Mouse (Mus musculus): ENCODE results near the gene Oxnad1.
"Not testable (repeated sequence)": the region's sequence is repeated elsewhere in the genome, so short reads cannot be mapped to it uniquely, and the experiment has no call there.

The Oxnad1 gene

DNA sequence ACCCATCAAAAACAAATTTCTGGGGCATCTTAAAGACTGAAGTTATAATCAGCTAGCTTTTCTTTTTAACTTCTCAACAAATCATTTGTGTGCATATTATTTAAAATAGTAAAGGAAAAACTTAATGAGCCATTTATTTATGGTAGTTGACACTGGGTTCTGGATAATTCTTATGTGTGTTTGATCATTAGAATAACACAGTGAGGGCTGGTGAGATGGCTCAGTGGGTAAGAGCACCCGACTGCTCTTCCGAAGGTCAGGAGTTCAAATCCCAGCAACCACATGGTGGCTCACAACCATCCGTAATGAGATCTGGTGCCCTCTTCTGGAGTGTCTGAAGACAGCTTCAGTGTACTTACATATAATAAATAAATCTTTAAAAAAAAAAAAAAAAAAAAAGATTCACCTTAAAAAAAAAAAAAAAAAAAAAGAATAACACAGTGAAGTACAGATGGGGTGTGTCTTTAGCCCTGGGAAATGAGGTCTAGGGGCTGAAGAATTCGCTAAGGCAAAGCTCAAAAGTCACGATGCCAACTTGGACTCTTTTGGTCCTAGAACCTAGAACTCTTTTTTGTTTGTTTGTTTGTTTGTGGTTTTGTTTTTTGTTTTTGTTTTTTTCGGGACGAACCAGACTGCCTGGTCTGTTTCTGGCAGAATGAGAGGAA is 2.5 kb downstream of the Oxnad1 start:
- in situ Hi-C loops (cut with MboI; ENCODE audit: low sequenced_read_pairs), result not testable (repeated sequence)

DNA sequence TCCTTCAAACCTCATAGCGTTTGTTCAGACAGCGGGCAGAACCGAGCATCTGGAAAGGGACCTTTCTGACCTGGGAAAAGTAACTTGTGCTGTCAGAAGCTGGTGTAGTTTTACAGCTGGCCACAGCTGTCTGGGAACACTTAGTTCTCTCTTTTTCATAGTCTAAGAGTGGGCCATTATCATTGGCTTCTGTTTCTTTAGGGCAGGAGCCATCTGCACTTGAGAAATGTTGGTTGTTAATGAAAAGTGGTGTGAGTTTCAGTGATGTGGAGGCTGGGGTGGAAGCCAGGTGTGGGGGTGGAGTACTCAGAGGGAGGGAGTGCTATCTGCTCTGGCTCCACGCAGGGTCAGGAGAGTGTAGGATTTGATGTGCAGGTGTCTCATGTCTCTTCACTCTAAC is 6.0 kb downstream of the Oxnad1 start:
- in situ Hi-C loops (cut with MboI; ENCODE audit: low sequenced_read_pairs), result no loop called here

DNA sequence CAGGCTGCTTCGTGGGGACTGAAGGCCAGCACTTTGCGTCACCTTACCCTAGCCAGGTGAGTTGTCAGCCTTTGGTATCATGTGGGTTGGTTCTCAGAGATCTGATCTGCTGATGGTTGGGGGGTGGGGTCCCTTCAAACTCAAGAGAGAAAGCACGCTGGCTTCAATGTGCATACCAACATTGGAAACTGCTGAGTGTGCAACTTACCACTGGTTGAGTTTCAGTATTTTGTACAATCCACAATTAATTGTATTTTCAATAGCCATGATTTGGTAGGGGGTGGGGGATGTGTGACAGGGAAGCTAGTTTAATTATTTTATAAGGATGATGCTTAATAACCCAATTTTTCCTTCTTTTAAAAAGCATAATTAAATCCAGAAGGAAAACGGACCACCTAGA is 6.5 kb downstream of the Oxnad1 start:
- in situ Hi-C loops (cut with MboI; ENCODE audit: low sequenced_read_pairs), result no loop called here

DNA sequence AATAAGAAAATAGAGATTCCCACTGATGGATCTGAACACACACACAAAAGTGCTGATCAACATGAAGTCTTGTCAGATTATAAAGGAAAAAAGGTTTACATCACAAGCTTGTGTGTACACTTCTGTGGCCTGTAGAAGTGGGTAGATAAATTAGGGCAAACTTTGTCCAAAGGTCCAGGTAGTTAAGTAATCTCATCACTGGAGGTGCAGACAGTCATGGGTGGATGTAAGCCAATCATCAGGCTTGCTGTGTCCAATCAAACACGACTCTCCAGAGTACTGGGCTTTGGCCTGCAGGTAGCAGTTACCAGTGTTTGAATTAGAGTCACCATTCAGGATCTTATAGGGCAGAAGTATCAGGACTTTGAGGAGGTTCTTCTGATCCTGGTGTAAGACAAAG is 7.8 kb downstream of the Oxnad1 start:
- in situ Hi-C loops (cut with MboI; ENCODE audit: low sequenced_read_pairs), result no loop called here

GRCm38 (mm10) chr14:32093500-32094117 is 8.4 kb downstream of the Oxnad1 start:
- in situ Hi-C loops (cut with MboI; ENCODE audit: low sequenced_read_pairs), result no loop called here

DNA sequence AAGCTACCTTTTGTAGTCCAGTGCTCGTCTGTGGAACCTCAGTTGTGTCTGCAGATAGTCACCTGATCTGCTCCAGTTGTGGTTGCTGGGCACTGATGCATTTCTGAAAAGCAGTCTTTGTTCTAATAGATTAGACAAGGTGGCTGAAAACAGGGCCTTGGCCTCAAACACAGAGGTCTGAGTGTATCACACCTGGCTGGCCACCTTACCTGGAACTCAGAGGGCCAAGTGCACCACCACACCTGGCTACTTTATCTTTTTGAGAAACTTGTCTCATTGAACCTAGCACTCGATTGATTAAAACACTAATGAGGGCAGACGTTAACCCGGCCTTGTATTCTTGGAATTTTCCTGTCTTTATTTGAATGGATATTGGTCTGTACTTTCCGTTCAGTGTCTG is 10.5 kb downstream of the Oxnad1 start:
- in situ Hi-C loops (cut with MboI; ENCODE audit: low sequenced_read_pairs), result no loop called here

- in situ Hi-C loops (cut with MboI; ENCODE audit: low sequenced_read_pairs), result no loop called here
These were observed 11.6 kb downstream of the Oxnad1 start for GRCm38 (mm10) chr14:32096740-32097139.

GRCm38 (mm10) chr14:32097691-32098090 is 12.5 kb downstream of the Oxnad1 start:
- in situ Hi-C loops (cut with MboI; ENCODE audit: low sequenced_read_pairs), result no loop called here

GRCm38 (mm10) chr14:32098951-32099350 is 13.8 kb downstream of the Oxnad1 start:
- in situ Hi-C loops (cut with MboI; ENCODE audit: low sequenced_read_pairs), result no loop called here

DNA sequence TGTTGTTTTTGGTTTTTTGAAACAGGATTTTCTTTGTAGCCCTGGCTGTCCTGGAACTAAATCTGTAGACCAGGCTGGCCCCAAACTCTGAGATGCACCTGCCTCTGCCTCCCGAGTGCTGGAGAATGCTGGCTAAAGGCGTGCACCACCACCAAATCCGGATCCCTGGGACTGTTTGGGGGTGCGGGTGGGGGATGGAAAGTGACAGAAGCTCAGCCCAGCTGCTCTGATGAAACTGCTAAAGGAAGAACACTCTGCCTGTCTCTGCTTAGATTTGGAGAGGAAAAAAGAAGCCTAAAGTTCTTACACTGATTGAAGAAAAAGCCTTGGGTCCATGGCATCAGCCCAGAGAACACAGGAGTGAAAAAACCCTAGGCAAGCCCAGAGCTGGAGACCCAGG is 18.4 kb downstream of the Oxnad1 start:
- in situ Hi-C loops (cut with MboI; ENCODE audit: low sequenced_read_pairs), result no loop called here

DNA sequence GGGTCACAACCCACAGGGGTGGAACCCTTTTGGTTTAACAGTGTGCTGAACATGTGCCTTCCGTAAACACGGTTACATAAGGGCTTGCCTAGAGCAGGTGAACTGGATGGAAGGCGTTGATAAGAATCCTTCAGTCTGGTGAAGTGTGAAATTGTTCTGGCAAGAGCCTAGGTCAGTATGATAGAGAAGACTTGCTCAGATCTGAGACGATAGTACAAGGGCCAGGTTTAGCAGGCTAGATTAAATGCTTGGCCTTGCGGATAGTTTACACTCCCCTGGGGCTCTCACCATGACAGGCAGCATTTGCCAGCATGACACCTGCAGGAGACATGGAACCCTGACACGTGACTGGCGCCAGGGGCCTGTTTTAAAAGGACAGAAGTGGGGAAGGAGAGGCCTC is 20.5 kb downstream of the Oxnad1 start:
- in situ Hi-C loops (cut with MboI; ENCODE audit: low sequenced_read_pairs), result no loop called here

- in situ Hi-C loops (cut with MboI; ENCODE audit: low sequenced_read_pairs), result no loop called here
These were observed 21.7 kb downstream of the Oxnad1 start for GRCm38 (mm10) chr14:32106911-32107310.

- in situ Hi-C loops (cut with MboI; ENCODE audit: low sequenced_read_pairs), result not testable (repeated sequence)
These were observed 26.9 kb downstream of the Oxnad1 start for GRCm38 (mm10) chr14:32112124-32112523.

DNA sequence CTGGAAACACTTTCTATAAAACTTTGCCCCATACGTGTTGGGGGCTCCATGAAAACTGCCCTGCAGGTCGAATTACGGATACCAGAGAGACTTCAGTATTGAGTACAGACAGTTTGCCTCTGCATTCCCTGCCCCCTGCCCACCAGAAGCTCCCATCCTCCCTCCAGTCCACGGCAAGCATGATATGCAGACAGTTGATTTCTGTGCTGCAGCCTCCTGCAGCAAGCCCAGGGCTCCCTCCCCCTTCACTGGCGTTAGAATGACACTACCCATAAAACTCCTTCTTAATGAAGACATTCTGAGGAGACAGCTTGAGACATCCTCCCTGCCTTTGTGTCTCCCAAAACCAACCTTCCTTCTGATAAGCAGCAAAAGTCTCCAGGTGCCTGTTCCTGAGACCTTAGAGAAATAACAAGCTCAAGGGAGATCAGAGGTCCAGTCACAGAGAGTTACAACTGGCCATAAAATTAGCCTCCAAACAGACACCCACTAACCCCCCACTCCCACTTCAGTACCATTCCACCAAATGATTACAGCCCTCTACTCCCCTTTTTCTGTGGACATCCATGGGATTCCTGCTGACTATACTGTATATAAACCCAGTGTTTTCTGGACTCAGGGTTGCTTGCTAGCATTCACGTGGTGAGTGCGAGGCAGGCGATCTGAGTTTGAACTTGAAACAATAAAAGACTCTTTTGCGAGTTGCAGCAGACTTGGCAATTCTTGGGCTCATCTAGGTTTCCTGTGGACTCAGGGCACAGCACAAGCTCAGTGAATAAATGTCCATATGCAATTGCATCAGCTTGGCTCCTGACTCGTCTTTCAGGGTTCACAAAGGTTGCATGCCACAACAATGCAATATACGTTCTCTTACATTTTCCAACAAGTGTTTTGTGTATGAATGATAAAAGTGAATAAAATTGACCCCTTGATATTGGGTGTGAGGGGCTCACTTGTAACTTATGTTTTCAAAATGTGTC is 36.1 kb downstream of the Oxnad1 start:
- in situ Hi-C loops (cut with MboI; ENCODE audit: low sequenced_read_pairs), result no loop called here

DNA sequence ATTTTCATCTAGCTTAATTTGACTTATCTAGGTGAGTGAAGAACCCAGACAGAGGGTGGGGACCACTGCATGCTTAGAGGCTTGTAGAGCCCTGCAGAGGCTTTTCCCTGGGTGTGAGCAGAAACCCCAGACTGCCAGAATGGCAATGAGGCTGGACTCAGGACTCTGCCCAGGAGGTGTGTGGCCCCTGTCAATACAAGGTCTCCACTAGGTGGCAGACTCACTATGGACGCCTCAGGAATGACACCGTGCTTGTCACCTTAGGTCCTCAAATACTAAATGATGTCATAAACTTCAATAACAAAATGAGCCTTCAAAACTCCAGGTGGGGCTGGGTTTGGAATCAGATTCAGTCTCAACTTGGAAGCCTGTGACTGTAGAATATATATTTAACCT is 36.7 kb downstream of the Oxnad1 start:
- in situ Hi-C loops (cut with MboI; ENCODE audit: low sequenced_read_pairs), result no loop called here

DNA sequence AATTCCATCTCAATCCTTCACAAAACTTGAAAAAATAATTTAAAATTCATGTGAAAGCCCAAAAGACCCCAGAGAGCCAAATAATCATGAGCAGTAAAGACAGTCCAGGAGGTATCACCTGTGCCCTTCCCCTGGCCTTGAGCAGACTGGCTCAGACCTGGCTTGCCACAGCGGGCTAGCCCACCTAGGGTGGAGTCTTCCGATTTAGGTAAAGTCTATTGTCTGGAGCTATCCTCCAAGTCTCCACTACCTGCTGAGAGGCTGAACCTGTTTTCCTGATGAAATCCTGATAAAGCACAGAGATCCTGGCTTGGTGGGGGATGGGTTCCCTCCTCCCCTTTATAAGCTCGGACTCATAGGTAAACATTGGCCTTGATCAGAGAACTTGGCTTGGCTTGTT is 39.1 kb downstream of the Oxnad1 start:
- in situ Hi-C loops (cut with MboI; ENCODE audit: low sequenced_read_pairs), result no loop called here

GRCm38 (mm10) chr14:32125256-32125655 is 40.1 kb downstream of the Oxnad1 start:
- in situ Hi-C loops (cut with MboI; ENCODE audit: low sequenced_read_pairs), result not testable (repeated sequence)

- in situ Hi-C loops (cut with MboI; ENCODE audit: low sequenced_read_pairs), result no loop called here
These were observed 43.2 kb downstream of the Oxnad1 start for GRCm38 (mm10) chr14:32128409-32128808.

- in situ Hi-C loops (cut with MboI; ENCODE audit: low sequenced_read_pairs), result no loop called here
These were observed 46.7 kb downstream of the Oxnad1 start for GRCm38 (mm10) chr14:32131836-32132235.

- in situ Hi-C loops (cut with MboI; ENCODE audit: low sequenced_read_pairs), result no loop called here
These were observed 49.1 kb downstream of the Oxnad1 start for GRCm38 (mm10) chr14:32134293-32134692.

DNA sequence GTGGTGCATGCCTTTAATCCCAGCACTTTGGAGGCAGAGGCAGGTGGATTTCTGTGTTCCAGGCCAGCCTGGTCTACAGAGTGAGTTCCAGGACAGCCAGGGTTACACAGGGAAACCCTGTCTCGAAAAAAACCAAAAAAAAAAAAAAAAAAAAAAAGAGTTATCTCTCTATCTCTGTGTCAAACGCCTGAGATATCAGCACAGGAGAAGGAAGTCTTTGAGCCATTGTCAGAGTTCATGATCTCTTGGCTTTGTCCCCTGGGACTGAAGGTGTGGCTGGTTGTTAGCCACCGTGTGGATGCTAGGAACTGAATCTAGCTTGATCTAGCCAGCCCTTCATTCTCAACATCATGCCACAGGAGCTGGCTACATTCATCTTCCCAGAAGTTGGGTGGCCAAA is 51.3 kb downstream of the Oxnad1 start:
- in situ Hi-C loops (cut with MboI; ENCODE audit: low sequenced_read_pairs), result not testable (repeated sequence)
